Mouse (Mus musculus): ENCODE measurements at regions not wholly inside any gene's neighbourhood (a gene's known extent, or its start where the extent isn't known, plus 50 kb on each side); places are given as distances from the start of the nearest gene placed in this dataset.

DNA sequence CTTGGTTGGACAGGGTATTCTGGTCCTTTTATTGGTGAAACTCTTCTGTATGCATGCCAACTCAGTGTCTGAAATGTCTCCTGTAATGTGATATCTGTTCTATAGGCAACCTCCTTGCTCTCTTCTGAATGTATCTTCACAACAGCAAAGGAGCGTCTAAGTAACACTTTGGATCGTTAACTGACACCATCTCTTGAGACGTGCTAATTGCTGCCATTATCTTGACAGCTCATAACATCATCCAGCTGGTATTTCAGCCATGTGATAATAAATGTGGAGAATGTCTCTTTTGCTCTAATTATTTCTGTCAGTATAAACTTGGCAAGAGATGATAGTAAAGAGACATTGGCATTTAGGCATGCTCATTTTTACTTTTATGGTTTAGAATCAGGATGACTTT, 68.8 kb upstream of the Col8a1 start:
- TF ChIP-seq CTCF (conservative IDR thresholded peaks at IDR 0.05; ENCODE audit: insufficient read depth, insufficient read length, low read depth, low read length) (no peak), POLR2A (IDR thresholded peaks at IDR 0.05; ENCODE audit: low read depth, low read length) (no peak)

All from kidney, adult 2 months (tissue).